Mouse (Mus musculus) liver (tissue): ENCODE results near the gene Rfx4.
A peak's percentile ranks its signal among the peaks of the same experiment; 100 is the strongest.

Experiments used
- DNase-seq: peaks from one replicate; pipeline ENCODE4 v3.0.0-alpha.2; 2020; ENCODE audit warnings: mixed read lengths

Gene Rfx4

GRCm38 (mm10) chr10:84871921-84872320 lies 116.1 kb downstream of the Rfx4 start:
- DNase-seq, result no peak

DNA sequence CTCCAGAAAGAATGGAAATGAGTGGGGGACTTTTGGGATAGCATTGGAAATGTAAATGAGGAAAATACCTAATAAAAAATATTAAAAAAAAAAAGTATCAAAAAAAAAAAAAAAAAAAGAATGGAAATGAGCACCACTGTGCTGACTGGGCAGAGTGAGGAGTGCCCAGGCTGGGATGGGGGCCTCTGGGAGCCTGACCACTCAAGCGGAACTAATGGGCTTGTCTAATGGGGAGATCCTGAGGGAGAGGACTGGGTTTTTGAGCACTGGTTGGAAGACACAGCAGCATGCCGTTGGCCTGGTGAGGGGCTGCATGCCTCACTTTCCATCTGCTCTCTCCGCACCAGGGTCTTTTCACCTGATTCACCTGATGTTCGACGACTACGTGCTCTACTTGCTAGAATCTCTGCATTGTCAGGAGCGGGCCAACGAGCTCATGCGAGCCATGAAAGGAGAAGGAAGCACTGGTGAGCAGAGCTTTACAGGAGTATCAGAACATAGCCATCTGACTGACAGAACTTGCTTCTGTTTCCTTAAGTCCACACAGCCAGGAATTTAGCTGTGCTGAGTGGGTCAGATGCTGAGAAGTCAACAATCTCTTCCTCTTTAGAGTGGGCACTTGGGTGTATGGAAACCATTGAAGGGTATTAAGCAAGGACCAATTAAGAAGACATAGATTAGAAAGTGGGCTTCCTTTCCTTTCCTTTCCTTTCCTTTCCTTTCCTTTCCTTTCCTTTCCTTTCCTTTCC lies 124.1 kb downstream of the Rfx4 start:
- DNase-seq, result no peak

- DNase-seq, result no peak
Measured at GRCm38 (mm10) chr10:84882528-84882927, 126.7 kb downstream of the Rfx4 start.

- DNase-seq, result no peak
Measured at GRCm38 (mm10) chr10:84885341-84885884, 129.6 kb downstream of the Rfx4 start.

DNA sequence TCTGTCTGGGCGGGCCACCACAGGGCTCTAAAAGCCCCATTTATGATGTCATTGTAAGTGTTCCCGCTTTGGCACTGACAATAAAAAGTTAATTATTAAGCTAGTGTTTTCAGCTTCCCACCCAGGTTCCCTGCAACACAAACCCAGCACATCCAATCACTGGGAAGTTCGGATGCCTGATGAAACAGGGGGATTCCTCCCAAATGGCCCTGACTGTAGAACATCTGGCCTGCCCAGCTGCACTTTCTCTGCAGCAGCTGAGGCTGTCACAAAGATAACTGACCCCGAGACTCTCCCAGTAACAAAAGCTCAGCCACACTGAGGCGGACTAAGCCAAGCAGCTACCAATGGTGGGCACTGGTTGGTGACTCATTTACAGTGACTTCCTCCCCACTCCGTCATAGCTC lies 130.4 kb downstream of the Rfx4 start:
- peak; percentile 36 for DNase-seq

- no peak for DNase-seq
Measured at GRCm38 (mm10) chr10:84886785-84887184, 130.9 kb downstream of the Rfx4 start.

DNA sequence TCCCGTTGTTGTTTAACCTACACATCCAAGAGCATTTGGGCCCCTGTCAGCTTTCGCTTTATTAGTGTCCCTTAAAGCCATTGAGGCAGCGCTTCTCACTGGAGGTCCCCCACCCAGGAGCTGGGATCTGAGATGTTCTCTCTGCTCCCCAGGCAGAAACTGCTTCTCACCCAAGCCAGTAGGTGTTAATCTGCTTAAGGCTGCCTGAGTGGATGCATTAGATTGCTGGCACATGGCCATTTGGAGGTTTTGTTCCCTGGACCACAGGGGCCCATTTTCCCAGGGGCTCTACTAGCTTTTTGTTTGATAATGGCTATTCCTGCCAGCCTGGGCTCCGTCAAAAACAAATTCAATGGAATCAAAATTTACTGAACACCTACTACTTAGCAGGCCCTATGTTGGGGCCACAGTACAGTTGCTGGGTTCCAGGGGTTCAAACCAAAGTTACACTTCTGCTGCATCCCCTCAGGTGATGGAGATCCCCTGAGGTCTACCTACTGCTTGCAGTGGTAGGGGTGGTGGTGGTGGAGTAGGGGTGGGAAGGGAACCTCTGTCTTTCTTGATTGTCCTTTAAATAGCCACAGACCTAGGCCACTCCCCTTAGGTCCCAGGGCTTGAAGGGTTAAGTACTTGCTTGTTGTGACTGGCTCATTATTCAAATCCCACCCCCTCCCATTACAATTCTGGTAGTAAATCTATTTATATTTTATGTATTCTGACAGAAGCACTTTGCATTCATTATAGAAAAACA lies 133.4 kb downstream of the Rfx4 start:
- no peak for DNase-seq

DNA sequence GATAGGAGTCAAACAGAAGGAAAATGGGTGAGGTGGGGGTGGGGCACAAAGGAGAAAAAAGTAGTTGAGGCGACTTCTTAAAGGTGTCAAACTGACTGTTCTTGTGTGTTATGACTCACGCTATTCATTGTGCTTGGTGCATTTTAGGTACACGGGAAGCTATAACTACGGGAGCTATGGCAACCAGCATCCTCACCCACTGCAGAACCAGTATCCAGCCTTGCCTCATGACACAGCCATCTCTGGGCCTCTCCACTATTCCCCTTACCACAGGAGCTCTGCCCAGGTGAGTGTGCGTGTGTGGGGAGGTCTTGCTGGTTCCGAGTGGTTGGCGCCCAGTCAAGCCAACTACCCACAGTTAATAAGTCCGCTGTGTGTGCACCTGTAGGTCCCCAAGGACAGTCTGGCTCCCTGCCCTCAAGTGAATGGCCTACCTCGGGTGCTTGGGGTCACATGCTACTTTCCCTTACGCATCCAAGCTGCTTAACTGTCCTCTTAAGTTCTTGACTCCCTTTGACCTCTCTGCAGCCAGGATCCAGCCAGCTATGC lies 140.0 kb downstream of the Rfx4 start:
- no peak for DNase-seq

GRCm38 (mm10) chr10:84896941-84897930 lies 141.4 kb downstream of the Rfx4 start:
- DNase-seq, result no peak

GRCm38 (mm10) chr10:84898144-84898979 lies 142.5 kb downstream of the Rfx4 start:
- DNase-seq, result no peak

- no peak for DNase-seq
Measured at GRCm38 (mm10) chr10:84901676-84902075, 145.8 kb downstream of the Rfx4 start.

- no peak for DNase-seq
Measured at GRCm38 (mm10) chr10:84902213-84902612, 146.4 kb downstream of the Rfx4 start.

DNA sequence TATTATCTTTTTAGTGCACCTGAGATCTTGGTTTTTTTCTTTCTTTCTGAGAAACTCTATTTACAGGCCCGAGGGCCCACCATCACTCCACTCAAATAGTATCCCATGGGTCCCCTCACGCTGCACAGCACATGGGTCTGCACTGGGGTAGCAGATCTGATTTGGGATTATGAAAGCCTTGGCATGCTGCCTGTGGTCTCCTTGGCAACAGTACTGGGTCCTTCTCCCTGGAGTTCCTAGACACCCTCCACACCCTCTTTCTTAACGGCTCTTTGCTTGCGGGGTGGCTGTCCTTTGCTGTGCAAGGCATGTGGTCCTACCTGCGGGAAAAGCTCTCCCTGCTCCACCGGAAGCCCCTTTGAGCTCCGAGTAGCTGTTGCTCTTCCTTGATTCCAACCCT lies 147.4 kb downstream of the Rfx4 start:
- no peak for DNase-seq

DNA sequence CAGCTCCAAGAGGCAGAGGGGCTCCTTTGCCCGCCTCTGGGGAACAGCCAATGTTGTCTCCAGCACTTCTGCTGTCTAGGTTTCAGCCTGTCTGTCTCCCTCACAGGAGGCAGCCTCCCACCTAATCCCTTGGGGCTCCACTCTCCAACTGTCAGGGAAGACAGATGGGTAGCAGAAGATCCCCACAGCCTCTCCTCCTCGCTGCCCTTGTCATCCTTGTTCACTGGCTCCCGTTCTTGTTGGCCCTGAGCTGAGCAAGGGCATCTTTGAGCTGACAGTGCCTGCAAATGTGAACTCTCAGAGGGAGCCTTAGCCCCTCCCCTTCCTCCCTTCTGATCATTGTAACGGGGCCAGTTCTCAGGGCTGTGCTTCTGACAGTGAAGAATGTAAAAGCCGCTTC lies 147.9 kb downstream of the Rfx4 start:
- DNase-seq, result no peak

- no peak for DNase-seq
Measured at GRCm38 (mm10) chr10:84906895-84907294, 151.0 kb downstream of the Rfx4 start.

GRCm38 (mm10) chr10:84908006-84908405 lies 152.1 kb downstream of the Rfx4 start:
- DNase-seq, result no peak

GRCm38 (mm10) chr10:84908471-84908870 lies 152.6 kb downstream of the Rfx4 start:
- no peak for DNase-seq

DNA sequence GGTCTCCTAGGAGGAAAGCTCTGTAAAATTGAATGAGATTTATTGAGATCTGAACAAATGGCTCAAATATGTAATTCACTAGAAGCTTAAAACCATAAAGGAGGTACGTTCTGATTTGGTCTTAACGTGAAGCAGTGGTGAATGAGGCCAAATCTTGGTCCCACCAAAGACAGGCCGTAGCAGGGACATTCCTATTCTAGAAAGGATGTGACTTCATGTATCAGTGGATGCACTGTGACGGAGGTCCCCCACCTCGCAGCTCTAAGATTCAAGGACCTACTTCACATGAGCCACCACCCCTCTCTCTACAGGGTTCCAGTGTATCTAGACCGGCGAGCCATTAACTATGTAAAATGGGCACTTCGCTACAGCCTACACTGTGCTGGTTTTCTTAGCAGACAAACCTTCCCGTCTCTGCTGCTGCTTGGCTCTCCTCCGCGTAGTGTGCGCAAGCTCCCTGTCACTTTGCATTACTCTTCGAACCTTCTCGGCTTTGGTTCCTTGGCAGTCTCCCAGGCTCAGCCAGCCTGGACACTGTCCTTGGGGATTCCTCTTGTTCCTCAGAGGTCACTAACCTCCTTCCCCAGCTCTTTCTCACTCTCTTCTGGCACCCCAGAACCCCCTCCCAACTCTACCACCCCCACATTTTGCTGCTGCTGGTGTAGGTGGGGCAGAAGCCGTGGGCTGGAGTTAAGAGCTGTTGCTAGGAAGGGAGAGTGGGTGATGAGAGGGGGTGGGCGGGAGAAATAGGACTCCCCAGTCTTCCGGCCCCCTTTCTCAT lies 153.3 kb downstream of the Rfx4 start:
- DNase-seq, result no peak

DNA sequence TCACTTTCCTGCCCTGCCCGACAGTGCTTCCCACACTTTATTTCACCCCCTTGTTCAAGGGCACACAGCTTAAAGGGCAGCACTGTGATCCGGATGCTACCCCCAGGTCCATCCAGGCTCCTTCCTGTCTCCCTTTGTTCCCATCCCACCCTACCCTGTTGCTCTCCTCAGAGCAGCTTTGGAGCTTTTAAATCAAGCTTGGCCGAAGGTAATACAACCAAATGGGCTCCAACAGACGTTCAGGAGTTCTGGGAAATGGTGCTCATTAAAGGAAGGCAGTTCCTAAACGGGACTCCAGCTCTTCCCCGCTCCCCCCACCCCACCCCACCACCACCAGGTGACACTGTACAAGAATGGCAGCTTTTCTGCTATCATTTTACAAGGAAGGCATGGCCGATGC lies 154.3 kb downstream of the Rfx4 start:
- DNase-seq, result no peak

DNA sequence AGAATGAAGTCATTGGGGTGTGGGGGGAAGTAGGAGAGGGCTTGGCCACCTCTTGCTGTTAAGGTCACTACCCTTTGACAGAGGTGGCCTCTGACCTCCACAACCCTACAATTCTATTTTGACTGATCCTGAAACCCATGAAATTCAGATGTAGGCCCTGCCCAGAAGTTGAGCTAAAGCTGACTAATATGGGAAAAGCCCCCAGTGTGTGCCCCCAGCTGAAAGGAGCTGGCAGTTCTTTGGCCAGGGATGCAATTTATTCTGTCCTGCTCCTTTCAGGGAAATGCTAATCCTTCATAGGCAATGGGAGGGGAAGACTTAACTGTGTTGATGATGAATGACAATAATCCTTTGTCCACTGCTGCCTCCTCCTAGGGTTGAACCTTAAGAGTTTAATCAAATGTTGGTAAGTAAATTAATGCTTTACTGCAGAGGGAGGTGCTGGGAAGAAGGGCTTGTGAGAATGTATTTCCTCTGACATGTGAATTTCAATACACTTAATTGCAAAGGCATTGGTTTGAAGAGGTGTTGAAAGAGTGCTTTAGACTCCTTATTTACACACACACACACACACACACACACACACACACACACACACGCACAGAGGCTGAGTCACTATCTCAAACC lies 155.0 kb downstream of the Rfx4 start:
- DNase-seq, result no peak
